Mouse (Mus musculus) embryonic fibroblast, embryonic 13.5 days (primary cell): ENCODE measurements around the gene Oas1e.

Experiments
- CTCF ChIP-seq: IDR thresholded peaks from 2 replicates; pipeline ENCODE4 v1.5.1; 2011; ENCODE audit warnings: mild to moderate bottlenecking, control low read depth, low read length, moderate library complexity, borderline replicate concordance; ENCODE audit not compliant: insufficient read depth
- POLR2A ChIP-seq: IDR thresholded peaks from 2 replicates; pipeline ENCODE4 v1.6.1; 2011; ENCODE audit warnings: low read depth, mild to moderate bottlenecking, control low read depth, low read length, moderate library complexity

DNA sequence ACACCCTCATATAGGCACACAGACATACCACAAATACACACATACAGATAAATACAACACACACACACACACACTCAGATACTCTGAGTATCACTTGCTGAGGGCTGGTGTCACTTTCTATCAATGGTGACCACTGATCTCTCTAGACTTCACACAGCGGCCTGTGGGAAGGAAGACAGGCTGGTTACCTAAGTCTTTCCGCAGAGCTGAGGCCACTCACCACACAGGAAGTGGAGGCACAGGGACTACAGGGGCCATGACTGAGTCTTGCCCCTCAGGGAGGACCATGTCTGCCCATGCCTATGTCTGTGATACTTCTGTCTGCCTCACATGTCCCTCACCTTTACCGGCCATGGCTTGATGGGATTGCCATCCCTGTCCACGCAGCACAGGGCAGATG, 41.1 kb downstream of the Oas1e start:
- no peak for TF ChIP-seq CTCF
- TF ChIP-seq POLR2A = no peak
